Mouse (Mus musculus): ENCODE data around the gene Ccno. TPM values are rescaled to one million over a fixed set of nuclear protein-coding genes. Genes with fewer than 3 reads are reported as not detected.

Gene Ccno
- total and polyA plus RNA-seq, 2 experiments from 2014 or later, result 1.1 to 7.9 TPM

- H3K4me3 ChIP-seq (ENCODE audit: low read depth, low read length), result no peak overlapping the region
Measured at GRCm38 (mm10) chr13:113032831-113033230, 45.2 kb downstream of the Ccno start.

GRCm38 (mm10) chr13:113034271-113034886, 46.8 kb downstream of the Ccno start:
- no peak for TF ChIP-seq CTCF (IDR thresholded peaks at IDR 0.05)
- Histone ChIP-seq H3K9ac (replicated peaks; ENCODE audit: low read length, poor library complexity, severe bottlenecking) (no peak overlapping the region), H3K9me3 (ENCODE audit: low read length) (no peaks in the 10 kb centered on the region), H3K4me2 (ENCODE audit: low read depth, low read length, poor library complexity, severe bottlenecking) (peak overlapping the region; percentile 78), H3K36me3 (ENCODE audit: insufficient read depth, low read length) (no peaks in the 10 kb centered on the region), H3K27ac (ENCODE audit: low read depth, low read length) (no peak overlapping the region), H3K4me1 (ENCODE audit: insufficient read depth, low read length) (0 out of 2 replicates have a peak, but pooled peaks cover 5% of the 10 kb centered on the region), H3K4me3 (ENCODE audit: low read depth, low read length) (peak overlapping the region; percentile 44), H3K27me3 (ENCODE audit: insufficient read depth, low read length) (peaks cover 4% of the 10 kb centered on the region; the same call in 1 of the 2 replicates)
- ATAC-seq (ENCODE audit: low FRiP score) (no peak), DNase-seq (ENCODE audit: low spot score) (peak; percentile 35)
- WGBS, result 3% methylated on average over 11 of the region's 11 CpGs

More at GRCm38 (mm10) chr13:113032831-113033230, 45.2 kb downstream of the Ccno start:
- Histone ChIP-seq H3K4me2 (ENCODE audit: low read depth, low read length, poor library complexity, severe bottlenecking) (no peak overlapping the region), H3K9ac (replicated peaks; ENCODE audit: low read length, poor library complexity, severe bottlenecking) (no peak overlapping the region), H3K9me3 (ENCODE audit: low read length) (no peaks in the 10 kb centered on the region), H3K27ac (ENCODE audit: low read depth, low read length) (no peak overlapping the region), H3K27me3 (ENCODE audit: insufficient read depth, low read length) (peaks cover 4% of the 10 kb centered on the region; the same call in 1 of the 2 replicates), H3K4me1 (ENCODE audit: insufficient read depth, low read length) (0 out of 2 replicates have a peak, but pooled peaks cover 5% of the 10 kb centered on the region), H3K36me3 (ENCODE audit: insufficient read depth, low read length) (no peaks in the 10 kb centered on the region)
- DNase-seq (ENCODE audit: low spot score) (no peak), ATAC-seq (ENCODE audit: low FRiP score) (no peak)
- no peak for TF ChIP-seq CTCF (IDR thresholded peaks at IDR 0.05)

DNA sequence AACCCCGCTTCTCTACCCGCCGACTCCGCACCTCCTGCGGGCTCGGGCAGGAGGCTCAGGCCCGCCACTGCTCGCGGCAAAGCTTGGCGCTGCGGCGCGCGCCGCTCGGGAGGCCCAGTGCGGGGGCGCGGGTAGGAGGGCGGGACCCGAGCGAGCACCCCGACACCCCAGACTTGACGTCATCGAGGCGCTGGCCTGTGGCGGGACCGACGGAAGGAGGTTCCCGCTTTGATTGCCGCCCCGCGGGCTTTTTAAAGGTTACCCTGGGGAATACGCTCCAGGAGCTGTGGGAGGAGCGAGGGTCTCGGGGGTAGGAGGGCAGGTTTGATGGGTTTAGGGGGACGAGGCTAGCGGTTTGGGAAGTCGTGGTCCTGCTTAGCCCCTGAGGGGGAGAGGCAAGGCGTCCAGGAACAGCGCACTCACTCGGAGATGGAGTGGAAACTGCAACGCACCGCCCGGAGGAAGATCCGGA, 47.4 kb downstream of the Ccno start, which contains the start of gene Cdc20b:
Gene Cdc20b, plus strand, starts transcription at position 162 of the 472 bp plus-strand sequence.
- H3K4me3 ChIP-seq (ENCODE audit: low read depth, low read length), result peak within 1 kb of the TSS; percentile 44
- H3K9ac ChIP-seq (replicated peaks; ENCODE audit: low read length, poor library complexity, severe bottlenecking), result peak within 1 kb of the TSS; percentile 34
- H3K4me1 ChIP-seq (ENCODE audit: insufficient read depth, low read length), result 0 out of 2 replicates have a peak, but pooled peaks cover 5% of the 10 kb centered on the region
- DNase-seq (ENCODE audit: low spot score), result peak; percentile 9
- 1% methylated on average over 46 of the region's 46 CpGs for WGBS
- H3K27me3 ChIP-seq (ENCODE audit: insufficient read depth, low read length), result peaks cover 4% of the 10 kb centered on the region; the same call in 1 of the 2 replicates
- no peak within 1 kb of the TSS for H3K27ac ChIP-seq (ENCODE audit: low read depth, low read length)
- peak within 1 kb of the TSS; percentile 78 for H3K4me2 ChIP-seq (ENCODE audit: low read depth, low read length, poor library complexity, severe bottlenecking)
- no peaks in the 10 kb centered on the region for H3K36me3 ChIP-seq (ENCODE audit: insufficient read depth, low read length)
- TF ChIP-seq CTCF (IDR thresholded peaks at IDR 0.05), result no peak
- no peak for ATAC-seq (ENCODE audit: low FRiP score)
- H3K9me3 ChIP-seq (ENCODE audit: low read length), result no peaks in the 10 kb centered on the region

GRCm38 (mm10) chr13:113035852-113036251, 48.2 kb downstream of the Ccno start:
- DNase-seq (ENCODE audit: low spot score) (peak; percentile 95), ATAC-seq (ENCODE audit: low FRiP score) (peak; percentile 71; the same call in 1 of the 2 replicates)
- no peak overlapping the region for H3K27ac ChIP-seq (ENCODE audit: low read depth, low read length)
- H3K4me1 ChIP-seq (ENCODE audit: insufficient read depth, low read length), result 0 out of 2 replicates have a peak, but pooled peaks cover 5% of the 10 kb centered on the region
- peak overlapping the region; percentile 44 for H3K4me3 ChIP-seq (ENCODE audit: low read depth, low read length)
- no peak overlapping the region for H3K9ac ChIP-seq (replicated peaks; ENCODE audit: low read length, poor library complexity, severe bottlenecking)
- 0% methylated on average over 4 of the region's 4 CpGs for WGBS
- H3K36me3 ChIP-seq (ENCODE audit: insufficient read depth, low read length), result no peaks in the 10 kb centered on the region
- H3K27me3 ChIP-seq (ENCODE audit: insufficient read depth, low read length), result peaks cover 4% of the 10 kb centered on the region; the same call in 1 of the 2 replicates
- peak; percentile 93 for TF ChIP-seq CTCF (IDR thresholded peaks at IDR 0.05)
- H3K4me2 ChIP-seq (ENCODE audit: low read depth, low read length, poor library complexity, severe bottlenecking), result peak overlapping the region; percentile 78
- no peaks in the 10 kb centered on the region for H3K9me3 ChIP-seq (ENCODE audit: low read length)

MicroRNA genes within 50 kb of the gene (microRNA counts, 519-probe panel; counts per million panel counts)
- microRNA mmu-miR-449a (528 counts per million, percentile 58 among the panel's probes with 10 or more counts), microRNA mmu-miR-449b (528 counts per million, percentile 58 among the panel's probes with 10 or more counts), microRNA mmu-miR-449c (528 counts per million, percentile 58 among the panel's probes with 10 or more counts)

Small RNA genes within 50 kb of the gene (microRNA-seq; reads per million reads assigned to microRNA genes)
- gene Mir449a (ENCODE audit: borderline number of aligned reads) (2,182 reads per million, percentile 80 among the genes with 10 or more reads in this experiment), gene Mir449b (ENCODE audit: borderline number of aligned reads) (not detected), gene Mir449c (ENCODE audit: borderline number of aligned reads) (1.3 reads per million)

Other genes starting within 250 kb of the Ccno start
- gene Plpp1, start 187.0 kb upstream of the Ccno start, total RNA-seq (2014; rRNA removed), result 59.7 and 59.9 TPM in 2 replicates
- 87.2 and 91.0 TPM in 2 replicates for gene Plpp1, start 187.0 kb upstream of the Ccno start, polyA plus RNA-seq (2015; fragmentation: Nextera tagmentation; extraction: Ambion mirVana)
- 24.2 and 34.3 TPM in 2 replicates for gene Mtrex, start 60.4 kb upstream of the Ccno start, total RNA-seq (2014; rRNA removed)
- gene Mtrex, start 60.4 kb upstream of the Ccno start, polyA plus RNA-seq (2015; fragmentation: Nextera tagmentation; extraction: Ambion mirVana), result 35.5 and 40.5 TPM in 2 replicates
- 18.0 and 20.7 TPM in 2 replicates for gene Dhx29, start 60.3 kb upstream of the Ccno start, total RNA-seq (2014; rRNA removed)
- 25.4 and 30.6 TPM in 2 replicates for gene Dhx29, start 60.3 kb upstream of the Ccno start, polyA plus RNA-seq (2015; fragmentation: Nextera tagmentation; extraction: Ambion mirVana)
- 0.77 and 1.4 TPM in 2 replicates for gene Mcidas, start 6.0 kb downstream of the Ccno start, total RNA-seq (2014; rRNA removed)
- gene Mcidas, start 6.0 kb downstream of the Ccno start, polyA plus RNA-seq (2015; fragmentation: Nextera tagmentation; extraction: Ambion mirVana), result 0.38 and 0.81 TPM in 2 replicates
- 1.7 and 2.0 TPM in 2 replicates for gene Cdc20b, start 47.3 kb downstream of the Ccno start, total RNA-seq (2014; rRNA removed)
- gene Cdc20b, start 47.3 kb downstream of the Ccno start, polyA plus RNA-seq (2015; fragmentation: Nextera tagmentation; extraction: Ambion mirVana), result 0.15 and 0.18 TPM in 2 replicates
- 16.2 and 27.1 TPM in 2 replicates for gene Gpx8, start 58.6 kb downstream of the Ccno start, total RNA-seq (2014; rRNA removed)
- gene Gpx8, start 58.6 kb downstream of the Ccno start, polyA plus RNA-seq (2015; fragmentation: Nextera tagmentation; extraction: Ambion mirVana), result 37.5 and 41.7 TPM in 2 replicates
- gene Gzma, start 113.2 kb downstream of the Ccno start, total RNA-seq (2014; rRNA removed), result not detected in 2 replicates
- gene Gzma, start 113.2 kb downstream of the Ccno start, polyA plus RNA-seq (2015; fragmentation: Nextera tagmentation; extraction: Ambion mirVana), result not detected in 2 replicates
- gene Esm1, start 221.9 kb downstream of the Ccno start, total RNA-seq (2014; rRNA removed), result 0.44 and 1.1 TPM in 2 replicates
- gene Esm1, start 221.9 kb downstream of the Ccno start, polyA plus RNA-seq (2015; fragmentation: Nextera tagmentation; extraction: Ambion mirVana), result 1.2 and 3.0 TPM in 2 replicates
- gene Gzmk, start 238.1 kb downstream of the Ccno start, total RNA-seq (2014; rRNA removed), result not detected in 2 replicates
- 0.17 TPM in 1 of 2 replicates, not detected in the other for gene Gzmk, start 238.1 kb downstream of the Ccno start, polyA plus RNA-seq (2015; fragmentation: Nextera tagmentation; extraction: Ambion mirVana)

Measured in midbrain, postnatal 0 days (tissue).